Mouse (Mus musculus) heart, embryonic 12.5 days (tissue): ENCODE data around the gene Fitm2. TPM values are rescaled to one million over a fixed set of nuclear protein-coding genes. Genes with fewer than 3 reads are reported as not detected.
"Not testable (repeated sequence)": the region's sequence is repeated elsewhere in the genome, so short reads cannot be mapped to it uniquely, and the experiment has no call there.

Experiments
- ATAC-seq: fragments of 200-750 bp; cut with Nextera tagmentation; 2 replicates; pipeline ENCODE4 v1.8.0; 2017; ENCODE audit warnings: moderate TSS enrichment, moderate library complexity; ENCODE audit not compliant: insufficient number of reproducible peaks, low FRiP score
- H3K27ac ChIP-seq: fragments of 300-500 bp; sonication (generic); 2 replicates; pipeline ENCODE4 v1.5.1; 2016; ENCODE audit warnings: mild to moderate bottlenecking, moderate library complexity; ENCODE audit not compliant: poor library complexity, severe bottlenecking
- H3K27me3 ChIP-seq: fragments of 300-500 bp; sonication (generic); replicated peaks from 2 replicates; pipeline ENCODE4 v1.6.1; 2016; ENCODE audit warnings: mild to moderate bottlenecking, moderate library complexity
- H3K36me3 ChIP-seq: fragments of 300-500 bp; sonication (generic); 2 replicates; pipeline ENCODE4 v1.6.1; 2016; ENCODE audit warnings: mild to moderate bottlenecking, moderate library complexity
- H3K4me1 ChIP-seq: fragments of 300-500 bp; sonication (generic); replicated peaks from 2 replicates; pipeline ENCODE4 v1.6.1; 2016; ENCODE audit warnings: mild to moderate bottlenecking
- H3K4me2 ChIP-seq: fragments of 300-500 bp; sonication (generic); 2 replicates; pipeline ENCODE4 v1.6.1; 2016; ENCODE audit warnings: mild to moderate bottlenecking, moderate library complexity
- H3K4me3 ChIP-seq: fragments of 300-500 bp; sonication (generic); 2 replicates; pipeline ENCODE4 v1.5.1; 2016; ENCODE audit warnings: mild to moderate bottlenecking
- H3K9ac ChIP-seq: fragments of 300-500 bp; sonication (generic); 2 replicates; pipeline ENCODE4 v1.6.1; 2016; ENCODE audit warnings: mild to moderate bottlenecking, moderate library complexity
- H3K9me3 ChIP-seq: fragments of 300-500 bp; sonication (generic); replicated peaks from 2 replicates; pipeline ENCODE4 v1.6.1; 2016; ENCODE audit warnings: mild to moderate bottlenecking, moderate library complexity
- WGBS: fragments of 180-500 bp; shearing (Covaris S2); methylation state at CpG from one replicate; pipeline ENCODE4 v1.1.7; 2016; 5-methylcytosine and 5-hydroxymethylcytosine counted together
- polyA plus RNA-seq: library from polyadenylated mRNA; unstranded; fragments of >200 nt; fragmentation: Nextera tagmentation; extraction: Ambion mirVana; gene quantifications from 2 replicates; pipeline ENCODE4 v1.2.1, GENCODE M21; 2016

Fitm2 gene
- polyA plus RNA-seq, 1 experiment from 2014 or later = 15.5 TPM

GRCm38 (mm10) chr2:163463251-163463769 is 9.1 kb downstream of the Fitm2 start:
- Histone ChIP-seq H3K4me3 (no peak overlapping the region), H3K4me2 (no peak overlapping the region), H3K27ac (peak overlapping the region; percentile 87), H3K9me3 (no peaks in the 10 kb centered on the region), H3K4me1 (peaks cover 52% of the 10 kb centered on the region), H3K27me3 (peaks cover 9% of the 10 kb centered on the region), H3K36me3 (peaks cover 8% of the 10 kb centered on the region), H3K9ac (no peak overlapping the region)
- ATAC-seq = no peak
- 46% methylated on average over 10 of the region's 10 CpGs for WGBS

- H3K4me3 ChIP-seq = no peak overlapping the region
- H3K27ac ChIP-seq = no peak overlapping the region
- no peak for ATAC-seq
- H3K4me2 ChIP-seq = peak overlapping the region; percentile 21
- H3K9me3 ChIP-seq = no peaks in the 10 kb centered on the region
- no peak overlapping the region for H3K9ac ChIP-seq
- peaks cover 54% of the 10 kb centered on the region for H3K4me1 ChIP-seq
- peaks cover 14% of the 10 kb centered on the region for H3K27me3 ChIP-seq
- WGBS = 53% methylated on average over 11 of the region's 11 CpGs
- H3K36me3 ChIP-seq = peaks cover 3% of the 10 kb centered on the region; the same call in 1 of the 2 replicates
Observed at GRCm38 (mm10) chr2:163462801-163463200, 9.6 kb downstream of the Fitm2 start.

- Histone ChIP-seq H3K4me1 (peaks cover 54% of the 10 kb centered on the region), H3K9me3 (no peaks in the 10 kb centered on the region), H3K9ac (no peak overlapping the region), H3K27me3 (peaks cover 18% of the 10 kb centered on the region), H3K36me3 (no peaks in the 10 kb centered on the region), H3K4me2 (peak overlapping the region; percentile 21), H3K27ac (no peak overlapping the region), H3K4me3 (no peak overlapping the region)
- WGBS = 60% methylated on average over 5 of the region's 5 CpGs
- ATAC-seq = no peak
Observed at GRCm38 (mm10) chr2:163462386-163462785, 10.0 kb downstream of the Fitm2 start.

- H3K4me3 ChIP-seq = not testable (repeated sequence)
Observed at GRCm38 (mm10) chr2:163461307-163461706, 11.1 kb downstream of the Fitm2 start.

GRCm38 (mm10) chr2:163460622-163461021 is 11.8 kb downstream of the Fitm2 start:
- Histone ChIP-seq H3K27ac (no peak overlapping the region), H3K36me3 (no peaks in the 10 kb centered on the region), H3K4me2 (no peak overlapping the region), H3K4me1 (peaks cover 50% of the 10 kb centered on the region), H3K27me3 (peaks cover 23% of the 10 kb centered on the region), H3K4me3 (no peak overlapping the region), H3K9me3 (no peaks in the 10 kb centered on the region), H3K9ac (no peak overlapping the region)
- WGBS = 85% methylated on average over 8 of the region's 8 CpGs
- ATAC-seq = no peak

More at GRCm38 (mm10) chr2:163461307-163461706, 11.1 kb downstream of the Fitm2 start:
- Histone ChIP-seq H3K27me3 (peaks cover 23% of the 10 kb centered on the region), H3K4me1 (peaks cover 54% of the 10 kb centered on the region)
- not testable (repeated sequence) for H3K27ac ChIP-seq, H3K36me3 ChIP-seq, H3K4me2 ChIP-seq, H3K9ac ChIP-seq, H3K9me3 ChIP-seq, ATAC-seq
- 96% methylated on average over 9 of the region's 9 CpGs for WGBS

- 25% methylated on average over 10 of the region's 10 CpGs for WGBS
- H3K4me1 ChIP-seq = peaks cover 37% of the 10 kb centered on the region
Observed at GRCm38 (mm10) chr2:163459380-163459779, 13.0 kb downstream of the Fitm2 start.

GRCm38 (mm10) chr2:163458539-163459265 is 13.7 kb downstream of the Fitm2 start:
- Histone ChIP-seq H3K27me3 (peaks cover 23% of the 10 kb centered on the region), H3K9ac (no peak overlapping the region), H3K4me1 (peaks cover 30% of the 10 kb centered on the region), H3K4me2 (peak overlapping the region; percentile 27), H3K27ac (no peak overlapping the region), H3K4me3 (no peak overlapping the region), H3K36me3 (no peaks in the 10 kb centered on the region), H3K9me3 (no peaks in the 10 kb centered on the region)
- 0 out of 2 replicates have a peak, but pooled peaks have one; percentile 33 for ATAC-seq
- WGBS = 37% methylated on average over 27 of the region's 27 CpGs

More at GRCm38 (mm10) chr2:163459380-163459779, 13.0 kb downstream of the Fitm2 start:
- Histone ChIP-seq H3K4me3 (no peak overlapping the region), H3K27me3 (peaks cover 23% of the 10 kb centered on the region), H3K4me2 (peak overlapping the region; percentile 27), H3K27ac (no peak overlapping the region), H3K9me3 (no peaks in the 10 kb centered on the region), H3K9ac (no peak overlapping the region), H3K36me3 (no peaks in the 10 kb centered on the region)
- no peak for ATAC-seq

GRCm38 (mm10) chr2:163453378-163453777 is 19.1 kb downstream of the Fitm2 start:
- H3K27me3 ChIP-seq = peaks cover 45% of the 10 kb centered on the region
- WGBS = 81% methylated on average over 13 of the region's 13 CpGs

GRCm38 (mm10) chr2:163452738-163453137 is 19.7 kb downstream of the Fitm2 start:
- WGBS = 81% methylated on average over 6 of the region's 6 CpGs
- ATAC-seq = no peak
- Histone ChIP-seq H3K4me2 (no peak overlapping the region), H3K4me1 (no peaks in the 10 kb centered on the region), H3K4me3 (no peak overlapping the region), H3K9ac (no peak overlapping the region), H3K9me3 (no peaks in the 10 kb centered on the region), H3K27ac (no peak overlapping the region), H3K36me3 (no peaks in the 10 kb centered on the region), H3K27me3 (peaks cover 38% of the 10 kb centered on the region)

More at GRCm38 (mm10) chr2:163453378-163453777, 19.1 kb downstream of the Fitm2 start:
- Histone ChIP-seq H3K36me3 (no peaks in the 10 kb centered on the region), H3K9ac (no peak overlapping the region), H3K27ac (no peak overlapping the region), H3K4me2 (no peak overlapping the region), H3K4me3 (no peak overlapping the region), H3K4me1 (peaks cover 3% of the 10 kb centered on the region), H3K9me3 (no peaks in the 10 kb centered on the region)
- ATAC-seq = no peak

GRCm38 (mm10) chr2:163450668-163451295 is 21.6 kb downstream of the Fitm2 start:
- H3K9ac ChIP-seq = no peak overlapping the region
- H3K27me3 ChIP-seq = peaks cover 36% of the 10 kb centered on the region
- no peak overlapping the region for H3K4me2 ChIP-seq
- no peaks in the 10 kb centered on the region for H3K36me3 ChIP-seq
- no peaks in the 10 kb centered on the region for H3K4me1 ChIP-seq
- 55% methylated on average over 6 of the region's 6 CpGs for WGBS
- H3K4me3 ChIP-seq = no peak overlapping the region
- H3K27ac ChIP-seq = no peak overlapping the region
- no peaks in the 10 kb centered on the region for H3K9me3 ChIP-seq
- no peak for ATAC-seq

- peaks cover 45% of the 10 kb centered on the region for H3K27me3 ChIP-seq
- H3K9ac ChIP-seq = no peak overlapping the region
- H3K4me3 ChIP-seq = no peak overlapping the region
- H3K9me3 ChIP-seq = no peaks in the 10 kb centered on the region
- H3K36me3 ChIP-seq = no peaks in the 10 kb centered on the region
- H3K4me1 ChIP-seq = no peaks in the 10 kb centered on the region
- H3K4me2 ChIP-seq = no peak overlapping the region
- ATAC-seq = no peak
- H3K27ac ChIP-seq = no peak overlapping the region
- 67% methylated on average over 3 of the region's 3 CpGs for WGBS
Observed at GRCm38 (mm10) chr2:163449276-163449675, 23.2 kb downstream of the Fitm2 start.
